Mouse (Mus musculus): ENCODE results near the gene Gm11555. TPM values are rescaled to one million over a fixed set of nuclear protein-coding genes. Genes with fewer than 3 reads are reported as not detected.

Gm11555 gene
- not detected for polyA plus RNA-seq (2015; fragmentation: Illumina TruSeq; extraction: RNeasy Lipid Tissue Mini Kit (QIAGEN cat#74804); ENCODE audit: low read depth, low replicate concordance)

DNA sequence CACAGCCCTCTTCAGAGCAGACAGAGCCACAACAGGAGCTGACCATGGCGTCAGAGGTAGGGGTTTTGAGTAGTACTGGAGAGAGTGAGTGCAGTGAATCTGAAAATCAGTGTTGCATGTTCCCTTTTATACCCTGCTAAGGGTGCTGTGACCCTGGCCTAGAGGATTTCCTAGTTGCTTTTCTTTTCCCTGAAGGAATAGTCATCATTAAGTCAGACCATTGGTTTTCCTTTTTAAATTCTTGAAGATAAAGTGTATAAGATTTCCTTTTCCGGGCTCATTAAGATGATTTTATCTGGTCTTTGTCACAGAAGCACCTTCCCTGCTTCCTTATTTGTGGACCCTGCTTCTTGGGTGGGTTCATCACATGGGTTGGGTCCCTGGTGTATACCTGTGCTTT is at the start of gene Gm11555:
TSS of gene Gm11555 (minus strand) at position 101 of the 400 bp plus-strand sequence.

GRCm38 (mm10) chr11:99690463-99690862 is 40.4 kb upstream of the Gm11555 start, which contains the start of gene Gm14190:
Gene Gm14190 (minus strand): TSS chr11:99690740.

DNA sequence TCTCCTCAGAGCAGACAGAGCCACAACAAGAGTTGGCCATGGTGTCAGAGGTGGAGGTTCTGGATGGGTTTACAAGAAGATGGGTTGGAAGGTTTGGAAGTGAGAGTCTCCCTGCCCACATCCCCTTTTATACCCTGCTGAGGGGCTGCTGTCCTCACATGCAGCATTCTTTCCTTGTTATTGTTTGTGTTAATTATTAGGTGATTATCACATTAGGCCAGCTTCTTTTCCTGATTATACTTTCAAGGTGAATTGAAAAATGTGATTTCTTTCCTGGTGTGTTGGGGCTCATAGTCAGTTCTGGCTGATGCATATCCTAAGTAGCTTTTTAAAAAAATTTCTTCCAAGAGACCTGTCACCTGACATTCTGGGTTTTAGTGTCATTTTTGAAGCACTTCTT is 15.8 kb upstream of the Gm11555 start, which contains the start of gene Krtap4-6:
TSS of gene Krtap4-6 (minus strand) at position 101 of the 400 bp plus-strand sequence.

DNA sequence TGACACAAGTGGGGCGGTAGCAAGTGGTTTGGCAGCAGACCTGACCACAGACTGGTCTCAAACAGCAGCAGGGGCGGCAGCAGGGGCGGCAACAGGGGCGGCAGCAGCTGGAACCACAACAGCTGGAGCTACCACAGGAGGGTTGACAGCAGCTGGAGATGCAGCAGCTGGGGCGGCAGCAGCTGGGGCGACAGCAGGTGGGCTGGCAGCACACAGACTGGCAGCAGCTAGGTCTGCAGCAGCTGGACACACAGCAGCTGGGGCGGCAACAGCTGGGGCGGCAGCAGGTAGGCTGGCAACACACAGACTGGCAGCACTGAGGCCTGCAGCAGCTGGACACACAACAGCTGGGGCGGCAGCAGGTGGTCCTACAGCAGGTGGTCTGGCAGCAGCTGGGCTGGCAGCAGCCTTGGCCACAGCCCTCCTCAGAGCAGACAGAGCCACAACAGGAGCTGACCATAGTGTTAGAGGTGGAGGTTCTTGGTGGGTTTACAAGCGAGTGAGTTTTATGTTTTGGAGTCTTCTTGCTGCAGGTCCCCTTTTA is 8.5 kb upstream of the Gm11555 start, which contains the start of gene Gm11563:
TSS of gene Gm11563 (minus strand) at position 494 of the 544 bp plus-strand sequence.

GRCm38 (mm10) chr11:99643635-99644139 is 6.3 kb downstream of the Gm11555 start, which contains the start of gene Krtap4-7:
Gene Krtap4-7 (minus strand): TSS chr11:99644089.

GRCm38 (mm10) chr11:99634653-99635134 is 15.3 kb downstream of the Gm11555 start, which contains the start of gene Krtap4-2:
Gene Krtap4-2 (minus strand): TSS chr11:99635084.

DNA sequence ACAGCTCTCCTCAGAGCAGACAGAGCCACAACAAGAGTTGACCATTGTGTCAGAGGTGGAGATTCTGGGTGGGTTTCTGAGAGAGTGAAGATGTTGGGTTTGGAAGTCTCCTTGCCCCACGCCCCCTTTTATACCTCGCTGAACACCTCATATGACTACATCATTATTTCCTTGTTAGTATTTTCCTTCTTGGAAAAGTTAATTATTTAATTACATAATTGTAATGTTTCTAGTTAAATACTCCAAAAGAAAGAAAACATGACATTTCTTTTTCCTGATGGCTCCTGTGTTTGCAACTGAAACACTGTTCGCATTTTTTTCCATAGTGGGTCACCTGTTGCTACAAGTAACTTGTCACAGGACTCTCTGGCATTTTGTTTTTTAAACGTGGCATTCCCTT is 21.9 kb downstream of the Gm11555 start, which contains the start of gene Krtap4-1:
TSS of gene Krtap4-1 (minus strand) at position 101 of the 400 bp plus-strand sequence.

GRCm38 (mm10) chr11:99620335-99620734 is 29.7 kb downstream of the Gm11555 start, which contains the start of gene Gm11562:
Gene Gm11562 (minus strand): TSS chr11:99620435.

DNA sequence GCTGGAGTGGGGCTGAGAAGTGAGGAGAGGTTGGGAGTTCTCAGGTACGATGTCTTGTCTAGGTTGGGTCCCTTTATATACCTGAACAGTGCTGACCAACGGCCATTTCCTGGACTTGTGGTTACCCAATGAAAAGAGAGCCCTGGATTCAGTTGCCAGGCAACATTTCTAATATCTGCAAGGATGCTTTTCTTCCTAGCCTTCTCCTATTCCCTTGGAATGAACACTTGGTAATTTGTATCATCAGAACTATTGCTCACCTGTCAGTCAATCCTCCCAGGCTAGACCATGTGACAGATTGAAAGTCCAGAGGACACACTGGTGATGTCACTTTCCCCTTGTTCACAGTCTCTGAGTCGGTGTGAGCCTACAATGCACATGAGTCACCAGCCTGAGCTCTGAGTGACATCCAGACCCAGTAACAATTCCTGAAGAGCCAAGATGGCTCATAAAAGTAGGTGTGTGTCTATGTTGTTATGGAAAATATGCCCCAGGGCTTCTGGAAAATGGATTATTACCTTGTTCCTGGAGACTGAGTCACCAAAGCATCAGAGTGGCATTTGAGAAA is 35.2 kb downstream of the Gm11555 start, which contains the start of gene Krtap2-4:
TSS of gene Krtap2-4 (minus strand) at position 51 of the 568 bp plus-strand sequence.

DNA sequence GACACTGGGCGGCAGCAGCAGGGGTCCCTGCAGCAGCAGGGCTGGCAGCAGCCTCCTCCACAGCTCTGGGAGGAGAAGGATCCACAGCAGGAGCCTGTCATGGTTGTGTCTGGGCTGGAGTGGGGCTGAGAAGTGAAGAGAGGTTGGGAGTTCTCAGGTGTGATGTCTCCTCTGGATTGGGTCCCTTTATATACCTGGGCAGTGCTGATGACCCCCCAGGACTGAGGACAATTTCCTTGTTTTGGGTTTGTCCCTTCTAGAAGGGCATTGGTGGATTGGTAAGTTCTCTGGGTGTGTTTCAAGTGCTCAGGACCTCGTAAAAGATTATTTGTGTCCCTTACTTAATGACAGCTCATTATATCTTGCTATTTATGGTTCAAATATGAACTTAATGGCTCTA is 39.9 kb downstream of the Gm11555 start, which contains the start of gene Gm11937:
TSS of gene Gm11937 (minus strand) at position 101 of the 400 bp plus-strand sequence.

DNA sequence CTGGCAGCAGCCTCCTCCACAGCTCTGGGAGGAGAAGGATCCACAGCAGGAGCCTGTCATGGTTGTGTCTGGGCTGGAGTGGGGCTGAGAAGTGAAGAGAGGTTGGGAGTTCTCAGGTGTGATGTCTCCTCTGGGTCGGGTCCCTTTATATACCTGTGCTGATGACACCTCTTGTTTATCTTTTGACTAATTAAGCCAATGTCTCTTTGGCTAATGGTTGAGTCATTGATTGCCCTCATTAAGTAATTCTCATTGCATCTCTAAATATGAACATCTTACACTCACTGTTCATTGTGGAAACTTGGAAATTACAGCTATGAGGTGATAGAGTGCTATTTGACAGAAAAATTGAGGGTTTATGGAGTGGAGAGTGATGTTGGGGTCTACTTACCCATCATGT is 46.8 kb downstream of the Gm11555 start, which contains the start of gene Gm11938:
TSS of gene Gm11938 (minus strand) at position 101 of the 400 bp plus-strand sequence.

Other genes starting within 250 kb of the Gm11555 start
- 13.0 TPM for gene Krt12, start 228.0 kb downstream of the Gm11555 start, polyA plus RNA-seq (2015; fragmentation: Illumina TruSeq; extraction: RNeasy Lipid Tissue Mini Kit (QIAGEN cat#74804); ENCODE audit: low read depth, low replicate concordance)
- 0.22 TPM for gene Krt20, start 212.1 kb downstream of the Gm11555 start, polyA plus RNA-seq (2015; fragmentation: Illumina TruSeq; extraction: RNeasy Lipid Tissue Mini Kit (QIAGEN cat#74804); ENCODE audit: low read depth, low replicate concordance)
- gene Krt23, start 157.1 kb downstream of the Gm11555 start, polyA plus RNA-seq (2015; fragmentation: Illumina TruSeq; extraction: RNeasy Lipid Tissue Mini Kit (QIAGEN cat#74804); ENCODE audit: low read depth, low replicate concordance) = not detected
- not detected for gene Krt39, start 128.9 kb downstream of the Gm11555 start, polyA plus RNA-seq (2015; fragmentation: Illumina TruSeq; extraction: RNeasy Lipid Tissue Mini Kit (QIAGEN cat#74804); ENCODE audit: low read depth, low replicate concordance)
- not detected for gene Krt40, start 107.1 kb downstream of the Gm11555 start, polyA plus RNA-seq (2015; fragmentation: Illumina TruSeq; extraction: RNeasy Lipid Tissue Mini Kit (QIAGEN cat#74804); ENCODE audit: low read depth, low replicate concordance)
- not detected for gene Krtap3-3, start 99.4 kb downstream of the Gm11555 start, polyA plus RNA-seq (2015; fragmentation: Illumina TruSeq; extraction: RNeasy Lipid Tissue Mini Kit (QIAGEN cat#74804); ENCODE audit: low read depth, low replicate concordance)
- gene Krtap3-2, start 93.4 kb downstream of the Gm11555 start, polyA plus RNA-seq (2015; fragmentation: Illumina TruSeq; extraction: RNeasy Lipid Tissue Mini Kit (QIAGEN cat#74804); ENCODE audit: low read depth, low replicate concordance) = not detected
- not detected for gene Gm11939, start 90.8 kb downstream of the Gm11555 start, polyA plus RNA-seq (2015; fragmentation: Illumina TruSeq; extraction: RNeasy Lipid Tissue Mini Kit (QIAGEN cat#74804); ENCODE audit: low read depth, low replicate concordance)
- not detected for gene Krtap3-1, start 83.6 kb downstream of the Gm11555 start, polyA plus RNA-seq (2015; fragmentation: Illumina TruSeq; extraction: RNeasy Lipid Tissue Mini Kit (QIAGEN cat#74804); ENCODE audit: low read depth, low replicate concordance)
- gene Krtap1-5, start 69.2 kb downstream of the Gm11555 start, polyA plus RNA-seq (2015; fragmentation: Illumina TruSeq; extraction: RNeasy Lipid Tissue Mini Kit (QIAGEN cat#74804); ENCODE audit: low read depth, low replicate concordance) = not detected
- not detected for gene Krtap1-4, start 66.6 kb downstream of the Gm11555 start, polyA plus RNA-seq (2015; fragmentation: Illumina TruSeq; extraction: RNeasy Lipid Tissue Mini Kit (QIAGEN cat#74804); ENCODE audit: low read depth, low replicate concordance)
- gene Krtap1-3, start 58.9 kb downstream of the Gm11555 start, polyA plus RNA-seq (2015; fragmentation: Illumina TruSeq; extraction: RNeasy Lipid Tissue Mini Kit (QIAGEN cat#74804); ENCODE audit: low read depth, low replicate concordance) = not detected
- not detected for gene Krtap9-3, start 52.1 kb downstream of the Gm11555 start, polyA plus RNA-seq (2015; fragmentation: Illumina TruSeq; extraction: RNeasy Lipid Tissue Mini Kit (QIAGEN cat#74804); ENCODE audit: low read depth, low replicate concordance)
- not detected for gene Gm11938, start 46.9 kb downstream of the Gm11555 start, polyA plus RNA-seq (2015; fragmentation: Illumina TruSeq; extraction: RNeasy Lipid Tissue Mini Kit (QIAGEN cat#74804); ENCODE audit: low read depth, low replicate concordance)
- not detected for gene Gm11937, start 40.0 kb downstream of the Gm11555 start, polyA plus RNA-seq (2015; fragmentation: Illumina TruSeq; extraction: RNeasy Lipid Tissue Mini Kit (QIAGEN cat#74804); ENCODE audit: low read depth, low replicate concordance)
- not detected for gene Krtap2-4, start 35.4 kb downstream of the Gm11555 start, polyA plus RNA-seq (2015; fragmentation: Illumina TruSeq; extraction: RNeasy Lipid Tissue Mini Kit (QIAGEN cat#74804); ENCODE audit: low read depth, low replicate concordance)
- not detected for gene Gm11562, start 29.8 kb downstream of the Gm11555 start, polyA plus RNA-seq (2015; fragmentation: Illumina TruSeq; extraction: RNeasy Lipid Tissue Mini Kit (QIAGEN cat#74804); ENCODE audit: low read depth, low replicate concordance)
- not detected for gene Krtap4-1, start 22.0 kb downstream of the Gm11555 start, polyA plus RNA-seq (2015; fragmentation: Illumina TruSeq; extraction: RNeasy Lipid Tissue Mini Kit (QIAGEN cat#74804); ENCODE audit: low read depth, low replicate concordance)
- not detected for gene Krtap4-2, start 15.2 kb downstream of the Gm11555 start, polyA plus RNA-seq (2015; fragmentation: Illumina TruSeq; extraction: RNeasy Lipid Tissue Mini Kit (QIAGEN cat#74804); ENCODE audit: low read depth, low replicate concordance)
- not detected for gene Krtap4-7, start 6.1 kb downstream of the Gm11555 start, polyA plus RNA-seq (2015; fragmentation: Illumina TruSeq; extraction: RNeasy Lipid Tissue Mini Kit (QIAGEN cat#74804); ENCODE audit: low read depth, low replicate concordance)
- not detected for gene Gm11563, start 8.7 kb upstream of the Gm11555 start, polyA plus RNA-seq (2015; fragmentation: Illumina TruSeq; extraction: RNeasy Lipid Tissue Mini Kit (QIAGEN cat#74804); ENCODE audit: low read depth, low replicate concordance)
- gene Krtap4-6, start 15.7 kb upstream of the Gm11555 start, polyA plus RNA-seq (2015; fragmentation: Illumina TruSeq; extraction: RNeasy Lipid Tissue Mini Kit (QIAGEN cat#74804); ENCODE audit: low read depth, low replicate concordance) = not detected
- gene Gm14190, start 40.5 kb upstream of the Gm11555 start, polyA plus RNA-seq (2015; fragmentation: Illumina TruSeq; extraction: RNeasy Lipid Tissue Mini Kit (QIAGEN cat#74804); ENCODE audit: low read depth, low replicate concordance) = not detected
- gene Gm14180, start 84.1 kb upstream of the Gm11555 start, polyA plus RNA-seq (2015; fragmentation: Illumina TruSeq; extraction: RNeasy Lipid Tissue Mini Kit (QIAGEN cat#74804); ENCODE audit: low read depth, low replicate concordance) = not detected
- gene Gm11595, start 122.7 kb upstream of the Gm11555 start, polyA plus RNA-seq (2015; fragmentation: Illumina TruSeq; extraction: RNeasy Lipid Tissue Mini Kit (QIAGEN cat#74804); ENCODE audit: low read depth, low replicate concordance) = not detected
- not detected for gene Krtap4-8, start 130.5 kb upstream of the Gm11555 start, polyA plus RNA-seq (2015; fragmentation: Illumina TruSeq; extraction: RNeasy Lipid Tissue Mini Kit (QIAGEN cat#74804); ENCODE audit: low read depth, low replicate concordance)
- not detected for gene Krtap4-9, start 135.0 kb upstream of the Gm11555 start, polyA plus RNA-seq (2015; fragmentation: Illumina TruSeq; extraction: RNeasy Lipid Tissue Mini Kit (QIAGEN cat#74804); ENCODE audit: low read depth, low replicate concordance)
- gene Gm11596, start 143.2 kb upstream of the Gm11555 start, polyA plus RNA-seq (2015; fragmentation: Illumina TruSeq; extraction: RNeasy Lipid Tissue Mini Kit (QIAGEN cat#74804); ENCODE audit: low read depth, low replicate concordance) = not detected
- gene Gm11569, start 148.7 kb upstream of the Gm11555 start, polyA plus RNA-seq (2015; fragmentation: Illumina TruSeq; extraction: RNeasy Lipid Tissue Mini Kit (QIAGEN cat#74804); ENCODE audit: low read depth, low replicate concordance) = not detected
- gene Gm11554, start 154.2 kb upstream of the Gm11555 start, polyA plus RNA-seq (2015; fragmentation: Illumina TruSeq; extraction: RNeasy Lipid Tissue Mini Kit (QIAGEN cat#74804); ENCODE audit: low read depth, low replicate concordance) = not detected
- not detected for gene Krtap4-13, start 159.7 kb upstream of the Gm11555 start, polyA plus RNA-seq (2015; fragmentation: Illumina TruSeq; extraction: RNeasy Lipid Tissue Mini Kit (QIAGEN cat#74804); ENCODE audit: low read depth, low replicate concordance)
- not detected for gene Gm11564, start 165.4 kb upstream of the Gm11555 start, polyA plus RNA-seq (2015; fragmentation: Illumina TruSeq; extraction: RNeasy Lipid Tissue Mini Kit (QIAGEN cat#74804); ENCODE audit: low read depth, low replicate concordance)
- not detected for gene 2300003K06Rik, start 187.8 kb upstream of the Gm11555 start, polyA plus RNA-seq (2015; fragmentation: Illumina TruSeq; extraction: RNeasy Lipid Tissue Mini Kit (QIAGEN cat#74804); ENCODE audit: low read depth, low replicate concordance)
- not detected for gene Krtap4-16, start 201.4 kb upstream of the Gm11555 start, polyA plus RNA-seq (2015; fragmentation: Illumina TruSeq; extraction: RNeasy Lipid Tissue Mini Kit (QIAGEN cat#74804); ENCODE audit: low read depth, low replicate concordance)
- gene Gm11568, start 207.7 kb upstream of the Gm11555 start, polyA plus RNA-seq (2015; fragmentation: Illumina TruSeq; extraction: RNeasy Lipid Tissue Mini Kit (QIAGEN cat#74804); ENCODE audit: low read depth, low replicate concordance) = not detected
- not detected for gene Gm11559, start 214.2 kb upstream of the Gm11555 start, polyA plus RNA-seq (2015; fragmentation: Illumina TruSeq; extraction: RNeasy Lipid Tissue Mini Kit (QIAGEN cat#74804); ENCODE audit: low read depth, low replicate concordance)
- not detected for gene Krtap9-1, start 223.2 kb upstream of the Gm11555 start, polyA plus RNA-seq (2015; fragmentation: Illumina TruSeq; extraction: RNeasy Lipid Tissue Mini Kit (QIAGEN cat#74804); ENCODE audit: low read depth, low replicate concordance)
- not detected for gene Gm11567, start 229.0 kb upstream of the Gm11555 start, polyA plus RNA-seq (2015; fragmentation: Illumina TruSeq; extraction: RNeasy Lipid Tissue Mini Kit (QIAGEN cat#74804); ENCODE audit: low read depth, low replicate concordance)